Mouse (Mus musculus) thymus, adult 2 months (tissue): ENCODE measurements around the gene Cyren. TPM values are rescaled to one million over a fixed set of nuclear protein-coding genes. Genes with fewer than 3 reads are reported as not detected.

ENCODE experiments used
- DNase-seq: peaks from one replicate; pipeline ENCODE4 v3.0.0; 2021
- H3K27ac ChIP-seq: fragments of 200-500 bp; 2 replicates; pipeline ENCODE4 v1.5.1; 2012; ENCODE audit warnings: low read length, control low read depth; ENCODE audit not compliant: control insufficient read depth, insufficient read depth
- H3K27me3 ChIP-seq: fragments of 200-500 bp; 2 replicates; pipeline ENCODE4 v1.6.1; 2012; ENCODE audit warnings: mild to moderate bottlenecking, low read length, moderate library complexity, mixed read lengths; ENCODE audit not compliant: control insufficient read depth, insufficient read depth
- H3K36me3 ChIP-seq: fragments of 200-500 bp; 2 replicates; pipeline ENCODE4 v1.6.1; 2012; ENCODE audit warnings: mild to moderate bottlenecking, low read length, moderate library complexity; ENCODE audit not compliant: control insufficient read depth, insufficient read depth
- H3K4me1 ChIP-seq: fragments of 200-500 bp; replicated peaks from 2 replicates; pipeline ENCODE4 v1.6.1; 2012; ENCODE audit warnings: low read length; ENCODE audit not compliant: control insufficient read depth, insufficient read depth
- H3K4me3 ChIP-seq: fragments of 200-500 bp; 2 replicates; pipeline ENCODE4 v1.5.1; 2012; ENCODE audit warnings: mild to moderate bottlenecking, low read length, control low read depth, moderate library complexity; ENCODE audit not compliant: control insufficient read depth, insufficient read depth
- CTCF ChIP-seq: fragments of 200-500 bp; IDR thresholded peaks from 2 replicates; pipeline ENCODE4 v1.5.1; 2012; ENCODE audit warnings: mild to moderate bottlenecking, control low read depth, low read length, moderate library complexity, borderline replicate concordance; ENCODE audit not compliant: control insufficient read depth, poor library complexity, insufficient read depth; ENCODE audit errors: extremely low read depth
- POLR2A ChIP-seq: fragments of 200-500 bp; IDR thresholded peaks from 2 replicates; pipeline ENCODE4 v1.6.1; 2012; ENCODE audit warnings: mild to moderate bottlenecking, low read length, control low read depth, moderate library complexity; ENCODE audit not compliant: control insufficient read depth, poor library complexity, insufficient read depth; ENCODE audit errors: extremely low read depth
- WGBS: fragments of 180-500 bp; shearing (Covaris S2); methylation state at CpG from one replicate; pipeline ENCODE4 v1.1.7; 2018; 5-methylcytosine and 5-hydroxymethylcytosine counted together
- polyA plus RNA-seq: library from polyadenylated mRNA; depleted of rRNA; stranded (reverse); fragments of >200 nt; gene quantifications from 2 replicates; pipeline ENCODE4 v1.2.3, GENCODE M21; 2012

Cyren gene
- polyA plus RNA-seq, 1 experiment, result 20.1 TPM

GRCm38 (mm10) chr6:34907121-34907614 is 29.3 kb upstream of the Cyren start:
- TF ChIP-seq POLR2A (no peak), CTCF (no peak)
- Histone ChIP-seq H3K27me3 (no peaks in the 10 kb centered on the region), H3K27ac (no peak overlapping the region), H3K4me1 (peaks cover 8% of the 10 kb centered on the region), H3K4me3 (no peak overlapping the region), H3K36me3 (peaks cover 39% of the 10 kb centered on the region)
- WGBS, result 84% methylated on average over 2 of the region's 2 CpGs
- no peak for DNase-seq

- Histone ChIP-seq H3K4me3 (no peak overlapping the region), H3K4me1 (peaks cover 12% of the 10 kb centered on the region), H3K27ac (no peak overlapping the region), H3K36me3 (peaks cover 43% of the 10 kb centered on the region), H3K27me3 (no peaks in the 10 kb centered on the region)
- WGBS, result 96% methylated on average over 4 of the region's 4 CpGs
- TF ChIP-seq POLR2A (no peak), CTCF (no peak)
- DNase-seq, result no peak
These were observed 28.8 kb upstream of the Cyren start for GRCm38 (mm10) chr6:34906661-34907060.

DNA sequence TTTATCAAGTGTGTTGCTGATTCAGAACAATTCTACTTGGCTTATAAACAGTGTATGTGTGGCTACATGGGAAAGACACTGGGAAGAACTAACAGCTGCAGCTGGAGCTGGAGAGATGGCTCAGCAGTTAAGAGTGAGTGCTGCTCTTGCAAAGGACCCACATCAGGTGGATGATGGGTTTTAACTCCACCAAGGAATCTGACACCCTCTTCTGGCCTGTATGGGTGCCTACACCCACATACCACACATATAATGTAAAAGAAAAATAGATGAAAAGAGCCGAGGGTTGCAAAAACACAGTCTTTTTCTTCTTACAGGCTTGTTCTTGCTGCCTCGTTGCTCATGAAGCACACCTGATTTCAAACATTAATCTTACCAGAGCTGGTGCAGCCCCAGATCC is 28.3 kb upstream of the Cyren start:
- H3K27ac ChIP-seq, result no peak overlapping the region
- H3K4me3 ChIP-seq, result no peak overlapping the region
- WGBS, result 65% methylated on average over 2 of the region's 2 CpGs

GRCm38 (mm10) chr6:34904361-34904760 is 26.5 kb upstream of the Cyren start:
- peaks cover 6% of the 10 kb centered on the region for H3K4me1 ChIP-seq
- DNase-seq, result no peak
- no peaks in the 10 kb centered on the region for H3K27me3 ChIP-seq
- no peak overlapping the region for H3K27ac ChIP-seq
- WGBS, result 94% methylated on average over 6 of the region's 6 CpGs
- H3K4me3 ChIP-seq, result no peak overlapping the region
- H3K36me3 ChIP-seq, result peaks cover 56% of the 10 kb centered on the region
- TF ChIP-seq CTCF, result no peak
- TF ChIP-seq POLR2A, result no peak

More for the DNA sequence above, 28.3 kb upstream of the Cyren start:
- peaks cover 49% of the 10 kb centered on the region for H3K36me3 ChIP-seq
- no peak for TF ChIP-seq CTCF
- TF ChIP-seq POLR2A, result no peak
- H3K27me3 ChIP-seq, result no peaks in the 10 kb centered on the region
- no peak for DNase-seq
- H3K4me1 ChIP-seq, result peaks cover 12% of the 10 kb centered on the region

DNA sequence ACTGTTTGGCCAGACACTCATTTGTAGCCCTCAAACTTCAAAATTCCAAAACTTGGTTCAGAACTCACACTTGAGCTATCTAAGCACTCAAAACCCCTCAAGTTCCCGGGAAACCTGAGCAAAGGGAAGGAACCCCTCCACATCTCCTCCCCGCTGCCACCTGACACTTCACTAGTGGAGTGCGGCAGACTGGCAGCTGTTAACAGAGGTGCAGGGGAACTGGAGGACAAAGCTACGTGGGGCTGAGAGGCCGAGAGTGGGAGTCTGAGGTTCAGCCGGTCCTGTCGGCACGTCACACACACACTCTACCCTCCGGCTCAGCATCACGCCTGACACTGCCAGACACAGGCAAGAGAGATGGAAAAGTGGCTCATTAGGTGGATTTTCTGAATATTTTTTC is 26.0 kb upstream of the Cyren start:
- Histone ChIP-seq H3K4me3 (no peak overlapping the region), H3K27me3 (no peaks in the 10 kb centered on the region), H3K4me1 (peaks cover 6% of the 10 kb centered on the region), H3K36me3 (peaks cover 60% of the 10 kb centered on the region), H3K27ac (no peak overlapping the region)
- no peak for DNase-seq
- 92% methylated on average over 10 of the region's 10 CpGs for WGBS
- TF ChIP-seq CTCF (no peak), POLR2A (no peak)

DNA sequence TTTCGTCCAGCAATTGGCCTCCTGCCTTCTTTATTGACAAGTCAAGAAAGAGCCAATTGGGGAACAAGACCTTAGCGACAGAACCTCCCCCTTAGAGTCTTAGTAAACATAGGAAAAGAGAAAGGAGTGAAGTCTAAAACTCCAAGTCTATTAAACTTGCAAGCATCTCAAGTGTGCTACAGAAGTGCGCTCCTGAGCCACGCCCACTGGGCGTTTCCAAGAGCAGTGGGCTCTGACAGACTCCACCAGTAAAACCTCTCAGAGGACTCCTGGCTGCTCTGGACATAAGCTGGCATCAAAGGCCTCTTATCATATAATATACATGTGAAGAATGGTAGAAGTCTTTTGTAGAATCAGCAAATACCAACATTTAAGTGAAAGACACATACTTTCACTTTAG is 25.6 kb upstream of the Cyren start:
- TF ChIP-seq POLR2A (no peak), CTCF (no peak)
- 94% methylated on average over 5 of the region's 5 CpGs for WGBS
- Histone ChIP-seq H3K4me3 (no peak overlapping the region), H3K27ac (no peak overlapping the region), H3K4me1 (peaks cover 6% of the 10 kb centered on the region), H3K27me3 (no peaks in the 10 kb centered on the region), H3K36me3 (peaks cover 60% of the 10 kb centered on the region)
- DNase-seq, result no peak

DNA sequence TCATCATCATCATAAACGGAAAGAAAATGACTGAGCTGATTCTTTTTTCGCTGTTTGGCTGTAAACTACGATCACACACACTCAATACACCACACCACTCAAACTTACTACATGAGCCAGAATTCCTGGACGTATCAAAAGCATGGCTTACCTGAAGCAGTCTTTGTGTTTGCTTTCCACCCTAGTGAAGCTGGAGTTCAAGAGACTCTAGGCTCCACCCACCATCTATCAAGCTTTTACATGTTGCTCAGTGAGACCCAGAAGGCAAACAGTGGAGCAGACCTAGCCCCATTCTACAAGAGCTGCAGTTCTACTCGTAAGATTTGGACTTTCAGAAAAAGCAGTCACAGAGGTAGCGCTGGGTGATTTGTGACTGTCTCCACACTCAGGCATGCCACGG is 24.7 kb upstream of the Cyren start:
- 93% methylated on average over 7 of the region's 7 CpGs for WGBS
- TF ChIP-seq POLR2A (no peak), CTCF (no peak)
- Histone ChIP-seq H3K27me3 (no peaks in the 10 kb centered on the region), H3K27ac (no peak overlapping the region), H3K36me3 (peaks cover 60% of the 10 kb centered on the region), H3K4me3 (no peak overlapping the region), H3K4me1 (peaks cover 6% of the 10 kb centered on the region)
- no peak for DNase-seq
